Mouse (Mus musculus) kidney, embryonic 14.5 days (tissue): ENCODE results near the gene Tmem202. TPM values are rescaled to one million over a fixed set of nuclear protein-coding genes. Genes with fewer than 3 reads are reported as not detected.

Experiments
- ATAC-seq: fragments of 200-750 bp; cut with Nextera tagmentation; 2 replicates; pipeline ENCODE4 v1.8.0; 2017; ENCODE audit warnings: moderate number of reproducible peaks, mild to moderate bottlenecking, moderate TSS enrichment, moderate library complexity; ENCODE audit not compliant: low FRiP score, low TSS enrichment
- H3K27ac ChIP-seq: fragments of 300-500 bp; sonication (generic); 2 replicates; pipeline ENCODE4 v1.5.1; 2014; ENCODE audit warnings: low read depth, mild to moderate bottlenecking, low read length, moderate library complexity, mixed read lengths
- H3K27me3 ChIP-seq: fragments of 300-500 bp; sonication (generic); 2 replicates; pipeline ENCODE4 v1.6.1; 2014; ENCODE audit warnings: mild to moderate bottlenecking, low read length; ENCODE audit not compliant: control insufficient read depth, insufficient read depth
- H3K36me3 ChIP-seq: fragments of 300-500 bp; sonication (generic); 2 replicates; pipeline ENCODE4 v1.6.1; 2014; ENCODE audit warnings: low read length, mixed read lengths; ENCODE audit not compliant: control insufficient read depth, insufficient read depth
- H3K4me1 ChIP-seq: fragments of 300-500 bp; sonication (generic); 2 replicates; pipeline ENCODE4 v1.6.1; 2014; ENCODE audit warnings: low read length, mixed read lengths; ENCODE audit not compliant: control insufficient read depth, insufficient read depth
- H3K4me2 ChIP-seq: fragments of 300-500 bp; sonication (generic); replicated peaks from 2 replicates; pipeline ENCODE4 v1.6.1; 2014; ENCODE audit warnings: low read depth, mild to moderate bottlenecking, low read length
- H3K4me3 ChIP-seq: fragments of 300-500 bp; sonication (generic); 2 replicates; pipeline ENCODE4 v1.5.1; 2014; ENCODE audit warnings: mild to moderate bottlenecking, low read length
- H3K9ac ChIP-seq: fragments of 300-500 bp; sonication (generic); 2 replicates; pipeline ENCODE4 v1.6.1; 2014; ENCODE audit warnings: low read depth, mild to moderate bottlenecking, low read length, moderate library complexity
- H3K9me3 ChIP-seq: fragments of 300-500 bp; sonication (generic); 2 replicates; pipeline ENCODE4 v1.6.1; 2016; ENCODE audit warnings: low read length; ENCODE audit not compliant: control insufficient read depth
- WGBS: fragments of 180-500 bp; shearing (Covaris S2); extraction: QIAGEN DNeasy Blood & Tissue Kit; methylation state at CpG from one replicate; pipeline ENCODE4 v1.1.7; 2014; 5-methylcytosine and 5-hydroxymethylcytosine counted together
- polyA plus RNA-seq: library from polyadenylated mRNA; unstranded; fragments of >200 nt; fragmentation: Nextera tagmentation; extraction: Ambion mirVana; gene quantifications from 2 replicates; pipeline ENCODE4 v1.2.1, GENCODE M21; 2014

Gene Tmem202
- 0.19 TPM in 1 of 2 replicates, not detected in the other for polyA plus RNA-seq

- peak; percentile 92 for ATAC-seq
- Histone ChIP-seq H3K27ac (no peak within 1 kb of the TSS), H3K9me3 (no peaks in the 10 kb centered on the region), H3K4me2 (peak within 1 kb of the TSS; percentile 80), H3K4me1 (peaks cover 9% of the 10 kb centered on the region; the same call in 1 of the 2 replicates), H3K36me3 (no peaks in the 10 kb centered on the region), H3K4me3 (peak within 1 kb of the TSS; percentile 64), H3K27me3 (no peaks in the 10 kb centered on the region), H3K9ac (peak within 1 kb of the TSS; percentile 73)
- WGBS = under 1% methylated on average over 55 of the region's 55 CpGs
These were observed at the start of gene Tmem202, which contains the start of gene Hexa for GRCm38 (mm10) chr9:59539441-59540137. Gene Tmem202 (minus strand): TSS chr9:59539847. Gene Hexa (plus strand): TSS chr9:59539540.

- Histone ChIP-seq H3K4me3 (no peak overlapping the region), H3K27me3 (peaks cover 6% of the 10 kb centered on the region; the same call in 1 of the 2 replicates), H3K27ac (no peak overlapping the region), H3K9ac (no peak overlapping the region), H3K9me3 (no peaks in the 10 kb centered on the region), H3K36me3 (no peaks in the 10 kb centered on the region), H3K4me1 (no peaks in the 10 kb centered on the region), H3K4me2 (no peak overlapping the region)
- peak; percentile 48 for ATAC-seq
- 43% methylated on average over 12 of the region's 12 CpGs for WGBS
These were observed 49.3 kb upstream of the Tmem202 start for GRCm38 (mm10) chr9:59588710-59589671.

DNA sequence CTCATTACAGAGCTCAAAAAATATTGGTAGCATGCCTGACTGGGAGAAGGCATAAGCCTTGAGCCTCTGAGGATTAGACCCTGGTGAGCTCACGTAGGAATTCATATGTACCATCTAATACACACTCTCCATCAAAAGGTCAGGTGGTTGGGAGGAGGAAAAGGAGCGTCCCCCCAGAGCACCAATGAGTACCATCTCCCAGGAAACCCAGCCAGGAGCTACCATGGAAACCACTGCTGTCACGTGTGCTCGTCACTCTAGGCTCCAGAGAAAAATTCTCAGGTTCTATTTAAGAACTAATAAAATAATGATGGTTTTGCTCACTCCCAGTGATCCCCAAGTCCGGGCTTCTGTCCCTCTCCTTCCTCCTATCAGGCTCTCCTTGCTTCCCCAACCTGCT lies 48.6 kb upstream of the Tmem202 start:
- Histone ChIP-seq H3K36me3 (no peaks in the 10 kb centered on the region), H3K27ac (no peak overlapping the region), H3K4me3 (no peak overlapping the region), H3K9ac (no peak overlapping the region), H3K4me1 (no peaks in the 10 kb centered on the region), H3K9me3 (no peaks in the 10 kb centered on the region), H3K4me2 (no peak overlapping the region), H3K27me3 (peaks cover 6% of the 10 kb centered on the region; the same call in 1 of the 2 replicates)
- 75% methylated on average over 5 of the region's 5 CpGs for WGBS
- no peak for ATAC-seq

DNA sequence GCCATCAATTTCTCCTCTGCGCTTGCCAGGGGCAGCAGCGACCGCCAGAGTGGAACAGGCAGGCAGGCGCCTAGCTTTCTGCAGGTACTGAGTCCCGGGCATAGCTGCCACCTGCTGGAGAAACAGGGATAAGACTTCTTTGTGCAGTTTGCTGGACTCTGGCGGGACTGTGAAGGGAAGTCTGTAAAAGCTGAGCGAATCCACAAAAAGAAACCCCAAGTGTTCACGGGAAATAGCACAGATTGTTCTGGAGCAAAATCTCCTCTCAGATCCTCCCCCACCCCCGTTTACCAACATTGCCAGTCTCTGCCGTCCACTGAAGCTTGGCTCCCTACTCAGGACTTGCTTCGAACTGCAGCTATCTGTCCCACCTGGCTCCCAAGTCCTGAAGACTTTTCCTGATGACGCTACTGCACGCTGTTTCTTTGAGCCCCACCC lies 45.2 kb upstream of the Tmem202 start:
- 6% methylated on average over 13 of the region's 13 CpGs for WGBS
- H3K4me1 ChIP-seq = no peaks in the 10 kb centered on the region
- peaks cover 8% of the 10 kb centered on the region for H3K27me3 ChIP-seq
- H3K9ac ChIP-seq = peak overlapping the region; percentile 31; the same call in 1 of the 2 replicates
- H3K36me3 ChIP-seq = no peaks in the 10 kb centered on the region
- H3K27ac ChIP-seq = no peak overlapping the region
- peak overlapping the region; percentile 28 for H3K4me3 ChIP-seq
- H3K9me3 ChIP-seq = no peaks in the 10 kb centered on the region
- H3K4me2 ChIP-seq = peak overlapping the region; percentile 48
- ATAC-seq = peak; percentile 76

DNA sequence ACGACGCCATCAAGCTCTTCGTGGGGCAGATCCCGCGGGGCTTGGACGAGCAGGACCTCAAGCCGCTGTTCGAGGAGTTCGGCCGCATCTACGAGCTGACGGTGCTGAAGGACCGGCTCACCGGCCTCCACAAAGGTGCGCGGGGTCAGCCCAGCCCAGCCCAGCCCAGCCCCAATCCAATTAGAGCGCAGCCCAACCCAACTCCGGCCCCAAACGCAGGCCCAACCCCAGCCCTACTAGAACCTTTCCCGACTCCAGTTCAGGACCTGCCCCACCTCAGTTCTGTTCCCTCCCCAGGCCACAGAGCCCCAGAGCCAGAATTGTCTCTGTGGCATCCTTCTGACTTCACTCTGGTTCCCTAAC lies 38.8 kb upstream of the Tmem202 start:
- WGBS = under 1% methylated on average over 18 of the region's 20 CpGs
- Histone ChIP-seq H3K36me3 (no peaks in the 10 kb centered on the region), H3K27ac (no peak overlapping the region), H3K9me3 (no peaks in the 10 kb centered on the region), H3K9ac (no peak overlapping the region), H3K4me2 (peak overlapping the region; percentile 50), H3K27me3 (peaks cover 13% of the 10 kb centered on the region; the same call in 1 of the 2 replicates), H3K4me1 (no peaks in the 10 kb centered on the region), H3K4me3 (peak overlapping the region; percentile 23)
- ATAC-seq = no peak

DNA sequence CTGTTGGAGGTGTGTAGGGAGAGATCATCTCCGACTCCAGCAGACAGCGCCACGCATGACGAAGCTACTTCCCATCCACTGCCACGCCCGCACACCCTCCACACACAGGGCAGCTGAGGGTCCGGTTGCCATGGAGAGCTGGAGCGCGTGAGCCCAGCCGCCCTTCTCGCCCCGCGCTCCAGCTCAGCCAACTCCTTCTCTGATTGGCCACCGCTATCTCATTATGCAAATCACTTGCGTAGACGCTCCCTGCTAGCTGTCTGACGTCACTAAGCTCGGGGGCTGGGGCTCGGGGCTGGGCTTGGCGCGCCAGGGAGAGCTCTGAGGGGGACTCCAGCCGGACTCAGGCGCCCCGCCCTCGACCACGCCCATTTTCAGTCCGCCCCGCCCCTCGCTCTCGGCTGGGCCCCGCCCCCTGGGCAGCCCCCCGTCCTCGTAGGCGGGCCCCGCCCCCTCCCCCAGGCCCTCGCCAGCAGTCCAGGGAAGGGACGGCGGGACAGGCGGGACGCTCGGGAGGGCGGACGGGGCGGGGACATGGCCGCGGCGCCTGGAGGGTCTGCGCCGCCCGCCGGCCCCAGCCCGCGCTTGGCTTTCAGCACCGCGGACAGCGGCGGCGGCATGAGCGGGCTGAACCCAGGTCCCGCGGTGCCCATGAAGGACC lies 38.3 kb upstream of the Tmem202 start, which contains the start of gene Celf6:
Gene Celf6, plus strand, starts transcription at position 74 of the 661 bp plus-strand sequence.
- peak within 1 kb of the TSS; percentile 50 for H3K4me2 ChIP-seq
- no peaks in the 10 kb centered on the region for H3K4me1 ChIP-seq
- H3K27me3 ChIP-seq = peaks cover 13% of the 10 kb centered on the region; the same call in 1 of the 2 replicates
- H3K9me3 ChIP-seq = no peaks in the 10 kb centered on the region
- no peaks in the 10 kb centered on the region for H3K36me3 ChIP-seq
- WGBS = under 1% methylated on average over 35 of the region's 61 CpGs
- no peak within 1 kb of the TSS for H3K27ac ChIP-seq
- peak within 1 kb of the TSS; percentile 23 for H3K4me3 ChIP-seq
- peak; percentile 99 for ATAC-seq
- no peak within 1 kb of the TSS for H3K9ac ChIP-seq

GRCm38 (mm10) chr9:59577401-59577800 lies 37.8 kb upstream of the Tmem202 start:
- H3K9me3 ChIP-seq = no peaks in the 10 kb centered on the region
- ATAC-seq = no peak
- peaks cover 13% of the 10 kb centered on the region; the same call in 1 of the 2 replicates for H3K27me3 ChIP-seq
- H3K4me1 ChIP-seq = no peaks in the 10 kb centered on the region
- H3K9ac ChIP-seq = no peak overlapping the region
- H3K4me2 ChIP-seq = peak overlapping the region; percentile 50
- no peak overlapping the region for H3K27ac ChIP-seq
- WGBS = 19% methylated on average over 13 of the region's 13 CpGs
- H3K4me3 ChIP-seq = peak overlapping the region; percentile 23
- H3K36me3 ChIP-seq = no peaks in the 10 kb centered on the region

GRCm38 (mm10) chr9:59571852-59572251 lies 32.2 kb upstream of the Tmem202 start:
- no peak overlapping the region for H3K4me2 ChIP-seq
- peaks cover 4% of the 10 kb centered on the region; the same call in 1 of the 2 replicates for H3K27me3 ChIP-seq
- H3K4me3 ChIP-seq = no peak overlapping the region
- H3K4me1 ChIP-seq = no peaks in the 10 kb centered on the region
- WGBS = 80% methylated on average over 2 of the region's 2 CpGs
- H3K27ac ChIP-seq = no peak overlapping the region
- no peak for ATAC-seq
- H3K9ac ChIP-seq = no peak overlapping the region
- H3K36me3 ChIP-seq = no peaks in the 10 kb centered on the region
- H3K9me3 ChIP-seq = no peaks in the 10 kb centered on the region
